Mouse (Mus musculus) lung, adult 18-20 months (tissue): ENCODE data around the gene Sdk1.

Experiments used
- DNase-seq, 2 experiments: peaks; one replicate each; pipeline ENCODE4 v3.0.0; 2022; ENCODE audit warnings: mixed read lengths in 2 of 2

Sdk1 gene

DNA sequence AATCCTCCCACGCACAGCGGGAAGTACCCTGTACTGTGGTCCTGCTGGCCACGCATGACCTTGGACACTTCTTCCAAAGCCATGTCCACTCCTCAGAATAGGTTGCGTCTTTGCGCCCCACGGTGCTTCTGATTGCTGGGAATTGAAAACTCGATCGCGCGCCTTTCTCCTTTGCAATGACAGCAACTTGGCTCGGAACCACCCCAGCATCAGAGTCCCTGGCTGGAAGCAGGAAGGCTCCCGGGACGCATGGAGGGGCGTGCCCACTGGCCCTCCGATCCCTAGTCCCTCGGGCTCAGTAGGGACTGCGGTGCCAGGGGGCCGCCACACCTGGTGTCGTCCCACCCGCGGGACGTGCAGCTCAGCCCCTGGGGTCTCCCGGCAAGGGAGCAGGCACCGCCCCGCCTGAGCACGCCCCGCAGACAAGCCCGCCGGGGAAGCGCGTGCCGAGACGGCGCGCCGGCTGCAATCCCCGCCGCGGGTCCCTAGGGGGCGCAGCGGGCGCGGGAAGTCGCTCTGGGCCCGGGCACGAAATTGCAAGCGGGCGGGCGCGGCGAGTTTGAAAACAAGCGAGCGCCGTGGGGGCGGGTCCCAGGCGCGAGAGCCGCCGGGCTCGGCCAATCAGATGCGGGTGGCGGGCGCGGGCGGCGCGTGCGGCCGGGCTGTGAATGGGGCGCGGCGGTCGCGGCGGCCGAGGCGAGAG is at the start of gene Sdk1:
Gene Sdk1 (plus strand): TSS at position 650 of the 703 bp plus-strand sequence.
- peak; percentile 86 to 90 for DNase-seq

DNA sequence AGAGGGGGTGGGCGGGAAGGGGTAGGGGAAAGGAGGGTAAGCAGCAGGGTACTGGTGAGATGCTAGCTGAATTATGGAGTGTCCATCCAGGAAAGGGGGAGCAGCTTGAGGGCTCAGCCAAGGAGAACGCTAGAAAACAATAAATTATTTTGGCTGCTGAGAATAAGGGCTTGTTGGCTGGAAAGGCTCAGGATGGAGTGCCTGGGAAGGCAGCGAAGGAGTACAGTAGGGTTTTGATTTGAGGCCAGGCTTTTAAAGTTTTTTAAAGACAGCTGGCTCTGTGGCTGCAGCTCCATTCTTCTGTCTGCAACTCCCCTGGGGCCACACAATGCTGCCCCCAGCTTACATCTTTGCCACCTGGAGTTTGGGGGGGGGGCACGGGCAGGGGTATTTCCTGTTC is 44.0 kb upstream of the Sdk1 start:
- no peak for DNase-seq

DNA sequence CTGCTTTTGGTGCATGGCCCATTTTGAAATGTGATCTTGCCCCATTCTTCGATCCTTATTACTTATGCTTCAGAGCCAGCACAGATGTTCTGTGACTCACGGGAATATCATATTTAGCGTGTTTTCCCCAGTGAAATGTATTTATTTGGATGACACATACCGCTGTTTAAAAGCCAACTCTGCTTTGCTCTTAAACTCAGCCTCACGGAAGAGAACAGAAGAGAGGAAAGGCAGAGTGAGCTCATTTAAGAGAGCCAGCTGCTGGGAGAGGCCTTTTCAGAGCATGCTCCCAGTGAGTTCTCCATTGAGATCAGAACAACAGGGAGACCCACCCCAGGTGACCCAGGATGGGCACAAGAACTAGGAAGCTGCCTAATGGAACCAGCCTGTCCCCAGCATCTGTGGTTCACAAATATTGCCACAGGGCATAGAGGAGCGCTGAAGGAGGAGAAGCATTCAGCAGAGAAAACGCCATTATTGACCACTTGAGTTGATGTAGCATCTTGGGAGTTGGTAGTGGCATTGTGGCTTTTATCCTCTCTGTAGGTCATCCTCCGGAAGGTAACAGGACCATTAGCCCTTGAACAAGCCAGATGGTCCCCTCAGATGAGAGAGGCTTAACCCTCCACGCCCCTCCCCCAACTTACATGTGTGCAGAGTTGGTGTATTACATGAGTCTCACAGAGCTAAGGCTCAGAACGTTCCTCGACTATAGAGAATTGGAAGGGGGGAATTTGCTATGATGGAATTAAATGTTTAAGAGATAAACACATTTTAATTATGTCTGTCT is 38.8 kb upstream of the Sdk1 start:
- no peak for DNase-seq

DNA sequence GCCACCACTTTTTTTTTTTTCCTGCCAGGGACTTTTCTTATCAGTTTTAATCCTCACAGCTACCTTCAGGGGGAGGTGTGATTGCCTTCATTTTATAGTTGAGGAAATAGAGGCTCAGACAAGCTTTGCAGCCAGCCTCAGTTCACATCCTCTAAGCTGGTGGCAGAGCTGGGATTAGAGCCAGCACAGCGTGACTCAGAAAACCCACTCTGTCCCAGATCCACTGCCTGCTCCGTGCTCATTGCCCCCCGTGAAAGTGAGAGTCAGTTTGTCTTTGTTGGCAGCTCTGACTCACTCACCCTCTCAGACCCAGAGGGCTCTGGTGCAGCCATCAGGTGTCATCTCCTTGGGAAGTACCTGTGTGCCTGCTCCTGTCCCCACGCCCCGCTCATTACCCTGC is 34.2 kb upstream of the Sdk1 start:
- no peak for DNase-seq

DNA sequence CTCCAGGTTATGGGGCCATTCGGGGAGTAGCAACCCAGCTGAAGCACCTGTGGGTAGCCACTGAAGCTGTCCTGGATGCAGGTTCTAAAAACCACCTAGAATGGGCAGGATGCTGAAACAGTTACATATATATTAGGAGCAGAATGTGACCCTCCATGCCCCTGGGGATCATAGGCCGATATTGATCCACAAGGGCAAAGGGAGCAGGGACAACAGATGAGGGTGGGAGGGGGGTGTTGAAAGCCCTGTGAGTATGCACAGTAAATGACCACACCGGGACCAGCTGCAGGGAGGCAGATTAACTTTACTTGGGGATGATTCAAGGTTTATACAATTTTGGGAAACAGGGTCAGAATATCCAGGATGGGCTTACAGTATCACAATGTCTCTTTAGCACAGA is 16.0 kb upstream of the Sdk1 start:
- DNase-seq: no peak

DNA sequence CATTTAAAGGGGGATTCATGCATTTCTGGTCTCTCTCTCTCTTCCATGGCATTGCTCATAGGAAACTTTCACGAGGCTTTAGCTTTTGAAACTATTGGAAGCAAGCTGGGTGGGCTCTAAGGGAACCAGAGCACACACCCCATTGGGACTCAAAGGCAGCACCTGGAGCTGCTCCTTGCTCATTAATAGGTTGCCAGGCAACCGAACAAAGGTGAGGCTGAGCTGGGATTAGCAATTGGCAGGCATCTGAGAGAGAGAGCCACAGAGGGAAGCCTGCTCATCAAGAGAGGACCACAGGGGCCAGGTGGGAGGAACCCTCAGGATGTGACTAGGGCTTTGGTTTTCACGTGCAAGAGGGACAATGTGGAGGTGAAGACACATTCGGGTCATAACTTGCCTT is 7.0 kb upstream of the Sdk1 start:
- no peak for DNase-seq

DNA sequence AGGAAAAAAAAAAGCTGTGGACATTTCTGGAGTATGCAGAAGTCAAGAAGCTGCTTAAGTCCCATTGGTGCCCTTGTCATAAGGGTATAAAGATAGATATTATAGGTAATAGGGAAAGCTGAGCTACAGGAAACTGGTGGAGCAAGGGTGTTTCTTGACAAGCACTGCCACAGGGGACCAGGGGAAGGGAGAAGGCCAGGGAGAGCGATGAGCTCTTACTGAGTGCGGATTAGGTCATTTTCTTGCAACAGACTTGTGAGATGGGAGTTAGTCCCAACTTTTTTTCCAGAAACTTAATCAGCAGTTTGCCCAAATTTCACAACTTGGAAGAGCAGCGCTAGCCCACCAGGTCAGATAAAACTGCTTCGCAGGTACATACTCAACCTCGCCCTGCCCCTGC is 1.9 kb upstream of the Sdk1 start:
- DNase-seq: peak in 1 of 2 experiments; percentile 2

DNA sequence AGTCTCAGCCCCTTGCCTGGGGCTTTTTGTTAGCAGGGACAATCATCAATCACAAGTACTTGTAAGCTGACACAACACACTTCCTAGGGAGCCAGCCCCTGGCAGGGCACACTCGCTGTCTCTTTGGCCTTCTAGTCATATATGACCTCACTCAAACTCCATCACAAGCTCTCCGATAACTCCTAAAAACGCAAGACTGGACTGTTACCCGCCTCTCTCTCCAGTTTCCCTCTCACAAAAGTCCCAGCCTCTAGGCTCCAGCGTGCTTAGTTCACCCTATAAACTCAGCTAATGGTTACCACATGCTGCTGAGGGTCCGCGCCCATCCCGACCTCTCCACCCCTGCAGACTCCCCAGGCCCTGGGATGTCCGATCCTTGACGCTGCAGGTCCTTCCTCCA is 849 bp upstream of the Sdk1 start:
- peak in 1 of 2 experiments; percentile 6 for DNase-seq

DNA sequence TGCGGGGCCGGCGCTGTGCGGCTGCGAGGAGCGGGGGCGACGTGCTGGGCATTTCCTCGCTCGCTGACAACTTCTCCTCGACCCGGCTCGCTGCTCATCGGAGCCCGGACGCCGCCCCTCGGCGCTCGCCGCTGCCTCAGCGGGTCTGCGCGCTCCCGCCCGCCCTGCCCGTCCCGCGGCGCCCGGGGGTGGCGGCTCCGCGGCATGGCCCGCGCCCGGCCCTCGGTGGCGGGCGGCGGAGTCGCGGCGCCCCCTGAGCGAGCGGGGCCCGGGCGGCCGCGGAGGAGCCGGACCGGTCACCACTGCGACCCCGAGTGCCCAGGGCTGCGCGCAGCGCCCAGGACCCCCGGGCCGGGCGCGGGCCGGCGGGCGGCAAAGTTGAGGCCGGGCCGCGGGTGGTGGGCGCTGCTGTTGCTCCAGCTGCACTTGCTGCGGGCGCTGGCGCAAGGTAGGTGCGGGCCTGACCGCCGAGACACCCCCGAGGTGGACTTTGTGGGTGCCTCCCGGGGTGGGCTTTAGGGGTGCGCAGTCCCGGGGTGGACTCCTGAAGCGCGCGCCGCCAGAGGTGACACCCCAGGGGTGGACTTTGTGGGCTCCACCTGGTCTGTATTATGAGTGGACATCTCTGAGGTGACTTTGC is 475 bp downstream of the Sdk1 start:
- DNase-seq: no peak

DNA sequence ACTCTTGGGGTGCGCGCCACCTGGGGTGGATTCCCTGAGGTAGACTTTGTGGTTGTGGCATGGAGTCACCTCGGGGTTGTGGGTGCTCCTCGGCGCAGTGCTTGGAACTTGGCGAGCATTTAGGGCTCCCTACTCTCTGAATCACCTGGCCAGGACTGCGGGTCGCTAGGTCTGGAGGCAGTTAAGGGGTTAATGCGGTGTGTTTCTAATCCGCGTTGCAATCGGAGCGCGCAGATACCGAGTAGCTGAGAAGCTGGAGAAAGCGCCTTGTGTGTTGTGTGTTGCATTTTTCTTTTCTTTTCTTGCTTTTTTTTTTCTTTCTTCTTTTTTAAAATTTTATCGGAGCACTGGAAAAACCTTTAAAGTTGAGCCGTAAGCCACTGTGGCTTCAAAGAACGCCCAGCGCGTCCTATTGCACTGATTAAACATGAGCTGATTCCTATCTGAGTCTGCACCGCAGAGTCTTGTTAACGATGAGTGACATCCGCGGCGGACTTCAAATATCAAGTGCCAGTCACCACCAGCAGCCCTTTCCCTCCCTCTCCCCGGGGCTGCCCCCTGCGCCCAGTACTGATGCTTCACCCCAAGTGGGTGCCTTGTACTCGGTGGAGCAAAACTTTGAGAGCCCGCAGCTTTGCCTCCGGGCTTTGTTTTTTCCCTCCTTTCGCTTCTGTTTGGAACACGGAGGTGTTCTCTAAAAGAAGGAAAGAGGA is 2.1 kb downstream of the Sdk1 start:
- DNase-seq: no peak

DNA sequence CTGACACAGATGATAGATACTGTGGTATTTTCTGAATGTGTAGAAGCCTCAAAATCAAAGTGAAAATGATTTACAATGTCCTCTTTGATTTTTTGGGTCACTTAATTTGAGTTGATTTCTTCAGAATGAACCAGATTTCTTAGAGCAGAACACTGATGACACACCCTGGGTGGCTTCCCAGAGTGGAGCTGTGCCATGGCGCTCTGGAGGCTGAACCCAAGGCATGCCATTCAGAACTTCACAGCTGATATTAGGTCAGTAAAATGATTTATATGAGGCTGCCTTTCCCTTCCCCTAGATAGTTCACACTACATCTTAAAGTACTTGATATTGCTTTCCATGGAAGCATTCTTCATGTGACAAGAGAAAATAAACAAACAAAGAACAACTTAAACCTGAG is 23.0 kb downstream of the Sdk1 start:
- peak in 1 of 2 experiments; percentile 6 for DNase-seq

DNA sequence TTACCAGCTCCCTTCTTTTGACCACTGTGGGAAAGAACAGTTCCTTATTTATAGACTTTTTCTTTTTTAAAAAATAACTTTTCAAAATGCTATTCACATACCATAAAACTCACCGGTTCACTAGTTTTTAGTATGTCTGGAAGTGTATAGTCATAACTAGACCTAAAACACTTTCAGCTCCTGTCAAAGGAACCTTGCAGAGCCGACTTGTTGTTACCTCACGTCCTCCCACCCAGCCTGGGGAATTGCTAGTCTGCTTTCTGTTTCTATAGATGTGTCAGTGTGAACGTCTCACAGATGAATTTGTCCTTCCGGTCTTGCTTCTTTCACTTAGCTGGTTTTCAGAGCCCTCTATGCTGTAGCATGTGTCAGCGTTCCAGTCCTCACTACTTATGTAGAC is 35.8 kb downstream of the Sdk1 start:
- DNase-seq: no peak

DNA sequence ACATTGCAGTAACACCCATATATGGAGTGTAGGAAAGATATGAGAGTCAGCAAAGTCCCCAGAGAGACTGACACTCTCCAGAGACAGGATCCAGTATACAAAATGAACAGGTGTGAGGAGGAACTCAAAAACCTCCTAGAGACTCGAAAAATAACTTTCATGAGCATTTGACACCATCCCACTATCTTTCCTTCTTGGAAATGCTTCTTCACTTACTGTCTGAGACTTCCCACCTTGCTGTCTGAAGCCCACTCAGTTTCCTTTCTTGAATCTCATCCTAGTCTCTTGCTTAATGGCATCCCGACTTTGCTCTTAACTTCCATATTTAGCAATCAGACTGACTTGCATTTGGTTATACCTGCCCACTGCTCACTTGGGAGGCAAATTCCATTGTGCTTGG is 40.5 kb downstream of the Sdk1 start:
- no peak for DNase-seq

DNA sequence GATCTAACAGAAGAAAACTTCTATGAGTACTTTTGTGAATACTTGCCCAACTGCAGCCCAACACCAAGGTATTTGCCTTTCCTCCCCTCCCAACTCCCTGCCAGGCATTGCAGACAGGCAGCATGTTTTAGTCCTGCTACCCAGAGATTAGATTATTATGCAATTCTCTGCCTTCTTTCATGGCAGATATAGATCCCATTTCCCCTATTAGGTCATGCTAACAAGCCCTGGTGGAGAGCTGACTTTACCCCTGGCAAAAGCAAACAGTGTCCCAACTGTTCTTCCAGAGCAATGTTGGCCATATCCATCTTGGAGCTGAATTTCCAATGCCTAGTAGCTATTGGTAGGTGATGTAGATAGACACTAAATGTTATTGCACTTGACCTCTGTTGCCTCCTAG is 48.3 kb downstream of the Sdk1 start:
- no peak for DNase-seq

DNA sequence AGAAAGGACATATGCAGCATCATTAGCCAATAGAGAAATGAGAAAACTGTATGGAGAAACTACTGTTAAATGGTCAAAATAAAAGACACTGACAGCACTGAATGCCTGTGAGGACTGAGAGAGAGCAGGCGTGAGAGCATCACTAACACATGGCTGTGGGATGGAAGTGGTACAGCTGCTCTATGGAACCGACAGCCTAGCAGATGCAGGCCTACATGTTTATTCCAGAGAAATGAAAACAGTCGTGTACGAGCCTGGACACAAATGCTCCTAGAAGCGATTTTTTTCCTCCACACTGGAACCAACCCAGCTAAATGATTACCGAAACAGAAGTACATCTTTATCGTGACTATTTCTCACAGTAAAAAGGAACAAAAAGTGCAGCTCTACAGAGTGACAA is 54.0 kb downstream of the Sdk1 start:
- DNase-seq: peak in 1 of 2 experiments; percentile 1

DNA sequence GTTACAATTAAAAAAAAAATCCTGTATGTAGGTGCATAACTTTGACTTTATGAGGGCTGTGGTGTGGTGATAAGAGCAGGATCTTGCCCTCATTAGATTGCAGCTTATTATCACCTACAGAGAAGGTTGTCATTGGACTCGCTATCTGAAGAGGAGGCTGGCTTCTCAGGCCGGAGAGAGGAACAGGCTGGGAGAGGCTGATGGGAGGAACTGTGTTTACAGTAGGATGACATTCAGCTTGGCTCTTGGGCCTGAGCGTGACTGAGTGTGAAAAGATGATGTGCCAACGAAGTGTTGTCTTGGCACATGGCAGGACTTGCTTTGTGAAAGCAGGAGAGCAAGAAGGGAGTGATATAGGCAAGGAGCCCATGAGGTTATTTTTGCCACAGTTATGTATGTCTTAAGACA is 61.0 kb downstream of the Sdk1 start:
- DNase-seq: peak; percentile 5 to 25

DNA sequence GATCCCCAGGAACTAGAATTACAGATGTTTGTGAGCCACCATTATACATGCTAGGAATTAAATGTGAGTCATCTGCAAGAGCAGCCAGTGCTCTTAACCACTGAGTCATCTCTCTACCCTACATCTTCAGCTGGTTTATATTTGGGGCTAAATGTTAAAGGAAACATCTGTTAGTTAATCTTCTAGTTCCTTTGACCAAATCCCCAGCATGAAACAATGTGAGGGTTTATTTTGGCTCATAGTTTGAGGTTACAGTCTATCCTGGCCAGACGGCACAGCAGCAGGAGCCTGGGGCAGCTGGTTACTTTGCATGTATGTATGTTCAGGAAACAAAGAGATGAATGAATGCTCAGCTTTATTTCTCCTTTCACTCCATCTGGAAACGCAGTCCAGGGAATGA is 62.5 kb downstream of the Sdk1 start:
- no peak for DNase-seq

DNA sequence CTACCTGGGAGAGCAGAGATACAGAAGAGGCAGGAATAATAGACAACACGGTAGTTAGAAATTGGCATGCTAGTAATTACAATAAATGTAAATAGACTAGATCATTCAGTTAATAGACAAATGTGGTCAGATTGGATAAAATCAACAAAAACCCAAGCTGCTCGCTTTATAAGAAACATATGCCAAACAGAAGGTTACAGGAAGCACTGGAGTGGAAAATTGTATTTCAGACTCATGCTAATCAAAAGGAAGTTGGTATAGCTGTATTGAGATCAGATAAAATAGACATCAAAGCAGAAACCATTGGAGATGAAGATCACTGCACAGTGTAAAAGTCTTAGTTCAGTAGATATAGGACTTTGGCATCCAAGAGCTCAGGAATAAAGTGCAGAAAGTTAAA is 63.4 kb downstream of the Sdk1 start:
- DNase-seq: no peak

DNA sequence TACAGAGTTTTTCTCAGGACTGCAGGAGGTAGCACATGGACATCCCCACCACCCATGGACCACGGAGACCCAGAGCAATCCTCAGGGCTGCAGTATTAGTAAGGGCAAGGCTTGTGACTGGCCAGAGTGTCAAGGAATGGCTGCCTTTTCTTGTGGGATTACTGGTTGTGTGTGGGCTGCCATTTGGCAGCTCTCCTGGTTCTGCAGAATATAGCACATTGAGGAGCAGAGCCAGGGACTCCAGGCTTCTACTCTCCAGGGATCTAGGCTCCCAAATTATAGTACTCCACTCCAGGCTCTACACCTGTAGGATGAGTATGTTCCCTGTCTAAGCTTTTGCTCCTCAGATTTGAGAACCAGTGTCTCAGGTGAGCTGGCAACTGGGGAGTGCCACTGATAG is 69.4 kb downstream of the Sdk1 start:
- DNase-seq: no peak

DNA sequence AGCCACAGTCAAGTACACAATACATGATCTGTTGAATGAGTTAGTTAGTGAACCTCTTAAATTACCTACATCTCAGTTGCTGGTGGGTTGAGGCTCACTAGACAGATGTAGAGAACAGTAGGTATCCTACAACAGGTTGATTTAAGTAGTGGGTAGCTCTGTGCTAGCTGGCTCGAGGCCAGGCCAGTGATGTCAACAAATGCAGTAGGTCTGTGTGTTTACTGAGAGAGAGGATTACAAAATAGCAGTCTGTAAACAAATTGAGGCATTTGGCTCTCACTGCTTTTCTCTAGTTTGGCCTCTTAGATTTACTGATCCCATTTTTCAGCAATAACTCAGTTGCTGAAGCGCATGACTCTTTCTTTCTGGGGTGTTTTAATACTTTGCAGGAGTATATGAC is 70.5 kb downstream of the Sdk1 start:
- DNase-seq: peak; percentile 5 to 12

DNA sequence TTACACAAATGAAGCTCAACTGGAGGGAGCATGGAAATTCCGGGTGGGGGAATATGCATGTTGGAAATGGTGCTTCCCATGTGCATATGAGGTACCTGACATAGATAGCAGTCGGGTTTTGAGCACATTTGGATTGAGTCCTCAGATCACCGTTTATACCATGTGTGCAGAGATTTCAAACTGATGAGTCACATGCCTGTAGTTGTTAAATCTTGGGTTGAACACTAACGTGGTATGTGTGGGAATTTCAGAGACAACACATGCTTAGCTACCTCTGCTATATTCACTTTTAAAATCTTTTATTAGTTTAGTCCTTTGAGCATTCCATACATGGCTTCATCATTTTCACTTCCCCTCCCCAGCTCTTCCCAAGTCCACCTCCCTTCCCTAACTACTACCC is 71.0 kb downstream of the Sdk1 start:
- DNase-seq: no peak

DNA sequence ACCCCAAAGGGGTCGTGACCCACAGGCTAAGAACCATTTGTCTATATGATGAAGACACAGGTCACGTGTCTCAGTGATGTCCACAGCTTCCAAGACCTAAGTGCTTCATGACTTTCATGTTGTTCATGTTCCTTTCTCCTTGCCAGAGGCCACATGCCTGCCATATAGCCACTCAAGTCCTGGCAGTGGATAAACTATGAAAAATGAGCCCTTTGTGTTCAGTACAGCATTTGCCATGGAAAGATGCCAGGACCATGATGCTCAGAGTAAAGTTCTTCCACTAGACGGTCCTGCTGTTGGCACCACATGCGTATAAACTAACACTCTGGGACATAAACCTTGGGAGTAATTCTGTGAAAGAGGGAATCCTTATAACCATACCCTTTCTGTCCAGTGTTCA is 75.8 kb downstream of the Sdk1 start:
- no peak for DNase-seq

DNA sequence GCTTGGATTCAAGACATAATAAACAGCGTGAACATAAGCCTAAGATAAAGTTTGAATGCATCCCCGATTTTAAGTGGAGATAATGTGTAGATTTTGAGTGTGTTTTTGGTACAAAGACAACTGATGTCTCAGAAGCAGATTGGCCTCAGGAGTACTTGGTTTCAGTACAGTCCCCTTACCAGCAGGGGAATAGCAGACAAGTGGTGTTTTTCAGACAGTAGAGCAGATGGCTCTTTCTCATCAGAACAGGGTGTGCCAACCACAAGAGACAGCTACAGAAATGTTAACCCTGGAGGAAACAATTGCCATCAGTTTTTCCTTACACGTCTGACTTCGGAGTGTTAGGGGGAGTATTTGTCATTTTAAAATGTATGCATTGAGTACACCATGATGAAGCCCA is 83.6 kb downstream of the Sdk1 start:
- DNase-seq: no peak
